Mouse (Mus musculus) olfactory bulb, adult 2 months (tissue): ENCODE data around the gene CN725425. TPM values are rescaled to one million over a fixed set of nuclear protein-coding genes. Genes with fewer than 3 reads are reported as not detected.

ENCODE experiments used
- H3K27ac ChIP-seq: fragments of 200-500 bp; 2 replicates; pipeline ENCODE4 v1.5.1; 2012; ENCODE audit warnings: low read depth, low read length; ENCODE audit not compliant: insufficient read depth
- H3K4me1 ChIP-seq: fragments of 200-500 bp; 2 replicates; pipeline ENCODE4 v1.6.1; 2012; ENCODE audit warnings: low read length; ENCODE audit not compliant: control insufficient read depth, insufficient read depth
- H3K4me3 ChIP-seq: fragments of 200-500 bp; 2 replicates; pipeline ENCODE4 v1.5.1; 2012; ENCODE audit warnings: mild to moderate bottlenecking, low read depth, low read length, moderate library complexity; ENCODE audit not compliant: insufficient read depth
- CTCF ChIP-seq: fragments of 200-500 bp; IDR thresholded peaks from 2 replicates; pipeline ENCODE4 v1.5.1; 2012; ENCODE audit warnings: low read depth, mild to moderate bottlenecking, low read length, moderate library complexity; ENCODE audit not compliant: insufficient read depth
- POLR2A ChIP-seq: fragments of 200-500 bp; IDR thresholded peaks from 2 replicates; pipeline ENCODE4 v1.6.1; 2012; ENCODE audit warnings: mild to moderate bottlenecking, low read depth, low read length, moderate library complexity; ENCODE audit not compliant: insufficient read depth
- WGBS: fragments of 180-500 bp; shearing (Covaris S2); methylation state at CpG from one replicate; pipeline ENCODE4 v1.1.7; 2018; 5-methylcytosine and 5-hydroxymethylcytosine counted together
- polyA plus RNA-seq: library from polyadenylated mRNA; stranded (reverse); fragments of >200 nt; gene quantifications from 2 replicates; pipeline ENCODE4 v1.2.4, GENCODE M21; 2012; ENCODE audit warnings: low replicate concordance; ENCODE audit not compliant: missing spikeins, insufficient read depth, insufficient read length

CN725425 gene
- not detected in 2 replicates for polyA plus RNA-seq

DNA sequence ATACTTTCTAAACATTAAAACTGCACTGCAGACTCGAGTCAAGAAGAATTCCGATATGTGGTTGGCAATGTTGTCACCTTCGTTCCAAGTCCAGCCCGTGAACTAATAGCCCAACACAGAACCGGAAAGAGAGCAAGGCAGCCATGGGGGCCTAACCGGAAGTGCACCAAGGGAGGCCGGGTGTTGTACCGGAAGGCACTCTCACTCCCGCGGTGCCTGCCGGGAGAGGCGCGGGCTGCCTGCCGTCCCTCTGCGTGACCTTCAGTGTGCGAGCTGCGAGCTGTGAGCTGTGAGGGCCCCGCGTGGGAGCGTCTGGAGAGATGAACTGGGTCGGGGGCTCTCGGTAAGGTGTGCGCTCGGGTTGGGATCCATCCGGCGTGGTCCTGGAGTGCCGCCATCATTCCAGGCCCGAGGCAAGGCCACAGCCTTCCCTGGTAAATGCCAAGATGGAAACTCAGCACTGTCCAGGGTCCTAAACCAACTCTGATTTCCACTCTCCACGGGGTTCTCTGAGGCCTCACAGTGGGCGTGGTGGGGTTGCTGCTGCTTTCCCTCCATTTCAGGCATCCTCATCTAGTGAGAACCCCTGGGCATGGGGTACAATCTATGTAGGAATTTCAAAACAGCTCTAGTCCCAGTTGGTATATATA lies at the start of gene CN725425:
CN725425 (plus strand) TSS at position 239 of the 650 bp plus-strand sequence.
- no peak within 1 kb of the TSS for H3K4me3 ChIP-seq
- TF ChIP-seq POLR2A (no peak), CTCF (no peak)
- WGBS: 94% methylated on average over 30 of the region's 30 CpGs
- H3K4me1 ChIP-seq: no peaks in the 10 kb centered on the region
- H3K27ac ChIP-seq: no peak within 1 kb of the TSS

DNA sequence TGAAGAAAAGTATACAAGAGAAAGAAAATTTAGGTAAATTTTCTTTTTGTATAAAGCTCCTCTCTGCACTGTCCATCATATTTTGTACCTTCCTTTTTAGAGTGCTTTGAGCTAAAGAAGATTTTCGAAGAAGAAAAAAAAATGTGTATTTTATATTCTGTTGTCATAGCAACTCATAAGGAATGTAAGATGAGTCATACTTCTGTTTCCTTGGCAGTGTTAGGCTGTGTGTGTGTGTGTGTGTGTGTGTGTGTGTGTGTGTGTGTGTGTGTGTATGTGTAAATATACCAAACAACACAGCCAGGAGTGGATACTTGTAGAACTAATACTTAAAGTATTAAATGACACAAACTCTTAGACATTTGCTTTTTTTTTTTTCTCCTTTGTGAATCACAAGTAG lies 46.7 kb upstream of the CN725425 start:
- Histone ChIP-seq H3K4me1 (no peaks in the 10 kb centered on the region), H3K4me3 (no peak overlapping the region), H3K27ac (no peak overlapping the region)
- TF ChIP-seq CTCF (no peak), POLR2A (no peak)
- 67% methylated on average over 1 of the region's 1 CpGs for WGBS

DNA sequence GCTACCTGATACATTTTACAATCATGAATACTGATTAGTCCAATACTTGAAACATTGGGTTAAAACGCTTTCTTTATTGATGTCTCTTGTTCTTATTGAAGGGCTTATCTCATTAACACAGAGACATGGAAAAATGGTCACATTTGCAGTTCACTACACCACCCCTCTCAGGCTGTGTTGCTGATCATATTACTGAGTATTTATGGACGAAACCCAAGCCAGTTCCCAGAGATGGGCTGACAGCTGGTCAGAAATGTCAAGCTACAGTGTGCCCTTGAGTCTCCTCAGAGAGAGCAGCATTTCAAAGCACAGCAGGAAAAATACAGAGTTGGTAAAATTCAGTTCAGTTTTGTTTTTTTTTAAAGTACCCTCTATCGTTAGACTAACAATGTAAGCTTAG lies 46.0 kb upstream of the CN725425 start:
- H3K4me3 ChIP-seq: no peak overlapping the region
- H3K27ac ChIP-seq: no peak overlapping the region
- H3K4me1 ChIP-seq: no peaks in the 10 kb centered on the region
- 82% methylated on average over 3 of the region's 3 CpGs for WGBS
- TF ChIP-seq CTCF: no peak
- no peak for TF ChIP-seq POLR2A

DNA sequence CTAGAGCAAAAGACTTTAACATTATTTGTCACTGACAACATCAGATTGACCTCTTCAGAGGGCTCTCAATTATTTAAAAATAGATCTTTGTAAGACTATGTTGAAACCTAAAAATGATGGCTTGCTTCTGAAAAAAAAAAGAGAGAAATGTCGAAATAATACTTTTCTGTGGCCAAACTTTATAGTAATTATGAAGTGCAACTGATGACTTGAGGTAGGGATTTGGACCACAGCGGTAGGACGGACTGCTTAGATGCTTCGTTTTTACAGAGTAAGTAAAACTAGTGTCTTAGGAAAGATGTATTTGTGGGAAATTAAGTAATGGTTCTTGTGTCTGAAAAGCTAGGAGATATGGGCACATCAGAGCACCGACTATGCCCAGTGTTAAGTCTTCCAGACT lies 38.1 kb upstream of the CN725425 start:
- Histone ChIP-seq H3K4me3 (no peak overlapping the region), H3K4me1 (no peaks in the 10 kb centered on the region), H3K27ac (no peak overlapping the region)
- 94% methylated on average over 5 of the region's 5 CpGs for WGBS
- TF ChIP-seq POLR2A (no peak), CTCF (no peak)

DNA sequence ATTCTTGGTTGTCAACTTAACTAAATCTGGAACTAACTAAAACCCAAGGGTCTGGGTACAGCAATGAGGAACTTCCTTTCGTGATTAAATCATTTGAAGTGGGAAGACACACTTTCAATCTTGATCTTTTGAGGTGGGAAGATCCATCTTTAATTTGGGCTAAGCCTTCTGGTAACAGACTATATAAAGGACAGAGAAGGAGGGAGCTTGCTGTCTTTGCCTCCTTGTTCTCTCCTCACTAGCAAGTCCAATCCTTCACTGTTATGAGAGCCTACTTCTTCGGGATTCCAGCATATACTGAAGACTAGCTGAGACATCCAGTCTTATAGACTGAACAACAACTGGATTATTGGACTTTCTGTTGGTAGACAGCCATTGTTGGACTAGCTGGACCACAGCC lies 35.8 kb upstream of the CN725425 start:
- no peak for TF ChIP-seq POLR2A
- Histone ChIP-seq H3K4me1 (no peaks in the 10 kb centered on the region), H3K4me3 (no peak overlapping the region), H3K27ac (no peak overlapping the region)
- 88% methylated on average over 2 of the region's 2 CpGs for WGBS

DNA sequence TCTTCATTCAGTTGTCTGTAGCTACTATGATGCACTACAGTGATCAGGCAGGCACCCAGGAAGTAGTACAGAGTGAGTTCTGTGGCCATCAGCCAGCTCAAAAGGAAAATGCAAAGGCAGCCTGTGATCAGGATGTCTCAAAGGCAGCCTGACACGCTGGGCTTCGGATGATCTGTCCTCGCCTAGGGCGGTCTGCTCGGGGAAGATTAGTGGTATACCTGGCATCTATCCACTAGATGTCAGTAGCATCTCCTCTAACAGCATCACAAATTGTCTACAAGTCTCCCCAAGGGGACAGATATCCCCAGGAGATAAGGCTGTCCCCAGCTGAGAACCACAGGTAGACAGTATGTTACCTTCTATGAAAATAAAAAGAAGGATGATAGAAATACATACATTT lies 34.3 kb upstream of the CN725425 start:
- 37% methylated on average over 5 of the region's 5 CpGs for WGBS
- Histone ChIP-seq H3K27ac (no peak overlapping the region), H3K4me3 (no peak overlapping the region), H3K4me1 (no peaks in the 10 kb centered on the region)
- TF ChIP-seq CTCF: no peak
- no peak for TF ChIP-seq POLR2A

DNA sequence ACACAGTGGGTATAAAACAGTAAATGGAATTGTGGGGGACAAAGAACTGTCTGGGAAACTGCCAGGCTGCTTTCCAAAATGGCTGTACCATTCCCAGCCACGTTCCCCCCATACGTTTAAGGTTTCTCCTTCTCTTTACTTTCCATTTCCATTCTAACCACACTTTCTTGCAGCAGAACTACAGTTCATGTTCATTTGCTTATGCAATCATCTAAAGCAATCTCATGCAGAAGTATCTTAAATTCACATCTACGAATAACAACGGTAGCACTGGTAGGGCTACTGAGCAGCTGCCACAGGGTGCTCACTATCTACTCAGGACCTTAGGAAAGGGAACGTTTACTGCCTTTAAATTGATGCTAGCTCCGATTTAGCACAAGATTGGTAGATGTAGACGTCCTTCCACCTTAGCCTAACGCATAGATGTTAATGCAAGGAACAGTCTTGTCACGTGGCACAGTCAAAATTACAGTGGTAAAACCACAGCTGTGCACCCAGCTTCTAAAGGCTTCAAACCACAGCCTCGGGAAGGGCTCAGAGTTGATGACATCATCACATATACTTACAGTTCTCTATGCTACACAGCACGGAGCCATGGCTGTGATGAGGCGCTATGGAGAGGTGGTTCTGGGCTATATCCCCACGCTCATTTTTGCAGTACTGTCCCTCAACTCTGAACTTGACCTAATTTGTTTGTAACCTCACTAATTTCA lies 31.3 kb upstream of the CN725425 start:
- Histone ChIP-seq H3K4me1 (no peaks in the 10 kb centered on the region), H3K27ac (no peak overlapping the region), H3K4me3 (no peak overlapping the region)
- 69% methylated on average over 13 of the region's 13 CpGs for WGBS
- TF ChIP-seq POLR2A (no peak), CTCF (no peak)

DNA sequence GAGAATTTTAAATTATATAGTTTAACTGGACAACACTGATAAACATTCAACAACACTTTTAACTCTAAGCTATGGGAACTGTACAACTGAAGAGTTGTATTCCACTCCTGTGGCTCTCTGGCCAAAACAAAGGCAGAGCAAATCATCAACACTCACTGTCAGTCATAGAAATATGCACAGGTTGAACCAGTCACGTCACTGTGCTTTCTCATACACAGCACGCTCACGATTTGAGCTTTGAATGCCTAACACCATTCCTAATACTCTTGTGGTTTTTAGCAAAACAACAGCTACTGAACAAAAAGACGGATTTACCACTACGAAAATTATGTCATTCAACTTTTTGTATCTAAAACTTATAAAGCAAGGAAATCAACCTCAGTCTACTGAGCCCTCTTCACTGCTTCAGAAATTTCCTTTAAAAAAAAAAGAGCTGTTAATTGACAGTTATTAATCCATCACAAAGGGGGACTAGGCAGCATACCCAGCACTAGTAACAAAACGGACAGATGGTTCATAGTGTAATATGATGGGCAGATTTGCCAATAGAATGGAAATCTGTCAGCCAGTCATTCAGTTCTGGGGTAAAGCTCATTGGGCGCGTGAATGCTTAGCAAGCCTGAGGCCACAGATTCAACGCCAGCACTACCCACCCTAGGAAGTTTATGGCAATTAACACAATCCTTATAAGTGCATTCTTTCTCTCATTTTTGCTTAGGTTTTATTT lies 28.5 kb upstream of the CN725425 start:
- no peak for TF ChIP-seq POLR2A
- TF ChIP-seq CTCF: no peak
- Histone ChIP-seq H3K27ac (no peak overlapping the region), H3K4me3 (no peak overlapping the region), H3K4me1 (no peaks in the 10 kb centered on the region)
- WGBS: 82% methylated on average over 9 of the region's 9 CpGs

DNA sequence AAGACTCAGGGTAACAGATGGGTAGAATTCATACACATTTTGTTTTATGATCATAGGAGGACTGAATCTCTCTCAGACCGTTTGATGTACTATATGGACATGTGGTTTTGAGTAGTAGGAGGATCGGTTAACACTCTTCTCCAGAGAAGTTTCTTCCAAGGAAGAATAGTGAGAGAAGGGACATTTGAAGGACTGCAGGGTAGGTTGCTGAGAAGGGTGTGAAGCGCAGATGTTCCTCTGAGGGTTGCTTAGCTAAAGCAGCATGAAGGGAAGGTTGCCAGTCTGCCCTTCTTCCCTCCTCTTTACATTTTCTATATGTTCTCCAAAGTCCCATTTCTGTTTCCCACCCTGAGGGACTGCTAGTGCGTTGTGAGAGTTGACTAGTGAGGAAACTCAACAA lies 28.0 kb upstream of the CN725425 start:
- TF ChIP-seq POLR2A (no peak), CTCF (no peak)
- 95% methylated on average over 4 of the region's 4 CpGs for WGBS
- Histone ChIP-seq H3K27ac (no peak overlapping the region), H3K4me1 (no peaks in the 10 kb centered on the region), H3K4me3 (no peak overlapping the region)
